Mouse (Mus musculus) yolk sac, embryonic 10.5 days (tissue): Measurements from ENCODE around the gene Gm11084.

ENCODE experiments used
- DNase-seq: peaks from one replicate; pipeline ENCODE4 v3.0.0-alpha.2; 2017; ENCODE audit warnings: low spot score

The Gm11084 gene

DNA sequence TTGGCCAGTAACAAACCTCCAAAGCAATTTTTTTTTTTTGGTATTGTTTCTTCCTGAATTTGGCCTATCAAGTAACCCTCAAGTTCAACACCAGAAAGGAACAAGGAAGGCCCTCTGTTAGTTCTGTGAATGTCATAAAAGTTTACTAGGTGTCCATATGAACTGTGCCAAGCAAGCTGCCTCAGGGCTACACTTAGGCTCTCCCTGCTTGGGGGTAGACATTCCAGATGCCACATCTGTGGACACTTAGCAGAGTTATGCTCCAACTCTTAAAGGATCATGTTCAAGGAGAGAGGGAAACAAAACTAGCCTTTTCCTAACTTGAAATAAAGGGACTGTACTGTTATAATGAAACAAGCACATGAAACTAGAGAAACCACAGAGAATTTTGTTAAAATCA lies 54.3 kb downstream of the Gm11084 start:
- DNase-seq = no peak

DNA sequence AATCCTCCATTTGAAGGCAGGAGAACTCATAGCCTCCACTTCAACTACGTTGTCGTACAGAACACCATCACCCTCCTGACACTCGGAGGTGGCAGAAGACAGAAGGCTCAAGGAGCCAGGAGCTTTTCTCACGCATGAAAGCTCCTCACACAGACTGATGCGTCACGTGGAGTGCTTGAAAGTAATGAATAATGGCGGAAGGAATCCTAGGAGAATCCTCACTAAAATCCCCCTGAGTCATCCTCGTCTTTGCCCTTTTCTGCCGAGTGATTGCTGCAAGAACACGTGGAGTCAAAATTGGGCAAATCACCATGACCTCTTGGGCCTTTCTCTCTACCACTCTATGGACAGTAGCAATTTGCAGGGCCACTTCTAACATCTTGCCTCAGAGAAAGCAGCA lies 61.5 kb downstream of the Gm11084 start:
- no peak for DNase-seq
